Mouse (Mus musculus) monocyte, adult 2 months (primary cell): ENCODE measurements around the gene Mrpl38.

ENCODE experiments used
- DNase-seq, 2 experiments: peaks; one replicate each; pipeline ENCODE4 v3.0.0; 2022; ENCODE audit warnings: low spot score in 2 of 2, low read depth in 1 of 2

Mrpl38 gene

DNA sequence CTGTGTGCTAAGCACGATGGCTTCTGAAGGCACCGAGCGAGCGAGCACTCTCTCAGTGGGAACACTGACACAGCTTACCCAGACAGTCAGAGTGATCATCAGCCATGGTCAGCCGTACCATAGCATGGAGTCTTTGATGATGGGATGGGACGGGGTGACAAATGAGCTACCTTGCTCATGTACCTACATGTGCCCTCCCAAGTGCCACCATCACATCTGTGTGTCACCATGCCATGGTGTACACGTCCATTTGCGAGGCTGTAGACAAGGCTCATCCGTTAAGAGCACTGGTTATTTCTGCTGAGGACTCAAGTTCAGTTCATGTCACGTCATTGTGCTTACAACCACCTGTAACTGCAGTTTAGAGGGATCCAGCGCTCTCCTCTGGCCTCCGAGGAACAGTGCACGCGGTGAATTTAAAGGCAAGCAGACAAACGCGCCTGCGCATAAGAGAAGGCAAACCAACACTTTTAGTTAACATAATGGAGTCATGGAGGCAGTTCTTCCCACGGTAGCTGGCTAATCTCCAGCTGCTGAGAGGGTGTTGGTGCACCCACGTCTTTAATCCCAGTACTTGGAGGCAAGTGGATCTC lies 27.0 kb downstream of the Mrpl38 start:
- DNase-seq: no peak

DNA sequence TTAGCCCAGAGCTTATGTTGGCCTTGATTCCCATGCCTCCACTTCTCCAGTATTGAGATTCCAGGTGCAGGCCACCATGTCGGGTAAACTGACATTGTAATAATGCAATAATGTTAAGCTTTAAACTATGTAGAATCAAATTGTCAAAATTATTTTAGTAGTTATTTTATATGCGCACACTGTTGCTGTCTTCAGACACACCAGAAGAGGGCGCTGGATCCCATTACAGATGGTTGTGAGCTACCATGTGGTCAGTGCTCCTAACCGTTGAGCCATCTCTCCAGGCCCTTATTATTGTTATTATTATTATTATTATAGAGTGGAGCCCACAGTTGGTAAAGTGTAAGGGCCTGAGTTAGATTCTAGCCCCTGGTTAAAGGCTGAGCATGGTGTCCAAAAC lies 27.6 kb downstream of the Mrpl38 start:
- DNase-seq: no peak

DNA sequence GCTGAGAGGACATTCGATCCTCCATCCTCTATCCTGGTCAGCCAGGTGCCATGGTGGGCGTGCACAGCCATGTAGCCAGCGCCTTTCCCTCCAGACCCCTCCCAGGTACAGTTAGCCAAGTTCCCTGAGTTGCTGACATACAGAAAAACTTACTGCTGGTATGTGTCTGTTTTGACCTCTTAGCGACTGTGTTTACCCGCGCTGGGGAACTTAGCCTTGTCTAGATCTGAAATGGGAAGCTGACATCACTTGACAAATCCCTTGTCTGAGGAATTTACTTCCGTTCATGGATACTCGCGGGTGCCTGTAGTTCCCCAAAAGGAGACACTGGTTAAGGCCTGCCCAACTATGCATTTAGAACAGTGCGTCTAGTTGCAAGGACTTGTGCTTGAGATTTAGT lies 28.1 kb downstream of the Mrpl38 start:
- DNase-seq: peak; percentile 30 to 39

DNA sequence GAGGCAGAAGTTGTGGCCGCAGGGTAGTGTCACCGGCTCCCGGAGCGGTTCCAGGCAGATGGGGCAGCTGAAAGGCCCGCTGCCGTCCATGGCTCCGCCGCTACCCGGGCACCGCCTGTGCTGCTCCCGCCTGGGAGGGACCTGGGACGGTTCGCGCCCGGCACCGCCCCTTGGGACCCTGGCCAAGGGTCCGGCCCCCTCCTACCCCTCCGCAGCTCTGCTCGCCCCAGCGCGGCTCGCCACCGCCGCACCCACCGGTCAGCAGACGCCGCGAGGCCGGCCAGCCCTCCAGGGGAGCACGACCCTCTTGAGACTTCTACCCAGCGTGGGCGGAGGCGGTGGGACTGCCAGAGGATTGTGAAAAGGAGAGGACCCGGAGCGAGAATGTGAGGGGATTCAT lies 28.5 kb downstream of the Mrpl38 start:
- peak in 1 of 2 experiments; percentile 37 for DNase-seq

DNA sequence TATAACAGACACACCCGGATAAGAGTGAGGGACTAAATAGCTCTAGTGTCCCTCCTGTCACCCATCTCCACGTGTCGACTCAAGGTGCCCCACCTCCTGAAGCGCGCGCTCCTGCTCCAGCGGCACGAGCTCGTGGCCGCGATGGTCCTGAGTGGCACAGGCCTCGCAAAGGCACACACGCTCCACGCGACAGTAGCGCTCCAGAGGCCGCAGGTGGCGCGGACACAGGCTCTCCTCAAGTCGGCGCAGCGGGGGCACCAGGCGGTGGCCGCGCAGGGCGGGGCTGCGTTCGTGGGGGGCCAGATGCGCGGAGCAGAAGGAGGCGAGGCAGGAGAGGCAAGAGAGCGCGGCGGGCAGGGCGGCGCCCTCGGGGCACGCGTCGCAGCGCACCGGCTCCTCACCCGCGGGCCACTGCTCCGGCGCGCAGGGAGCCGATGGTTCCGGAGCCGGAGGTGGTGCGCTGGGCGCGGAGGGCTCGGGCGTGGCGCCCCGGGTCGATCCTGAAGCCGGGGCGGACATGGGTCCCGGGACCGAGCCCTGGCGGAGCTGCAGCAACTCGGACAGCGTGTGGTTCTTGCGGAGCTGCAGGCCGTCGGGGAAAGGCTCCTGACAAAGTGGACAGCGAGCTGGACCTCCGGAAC lies 29.1 kb downstream of the Mrpl38 start:
- no peak for DNase-seq

DNA sequence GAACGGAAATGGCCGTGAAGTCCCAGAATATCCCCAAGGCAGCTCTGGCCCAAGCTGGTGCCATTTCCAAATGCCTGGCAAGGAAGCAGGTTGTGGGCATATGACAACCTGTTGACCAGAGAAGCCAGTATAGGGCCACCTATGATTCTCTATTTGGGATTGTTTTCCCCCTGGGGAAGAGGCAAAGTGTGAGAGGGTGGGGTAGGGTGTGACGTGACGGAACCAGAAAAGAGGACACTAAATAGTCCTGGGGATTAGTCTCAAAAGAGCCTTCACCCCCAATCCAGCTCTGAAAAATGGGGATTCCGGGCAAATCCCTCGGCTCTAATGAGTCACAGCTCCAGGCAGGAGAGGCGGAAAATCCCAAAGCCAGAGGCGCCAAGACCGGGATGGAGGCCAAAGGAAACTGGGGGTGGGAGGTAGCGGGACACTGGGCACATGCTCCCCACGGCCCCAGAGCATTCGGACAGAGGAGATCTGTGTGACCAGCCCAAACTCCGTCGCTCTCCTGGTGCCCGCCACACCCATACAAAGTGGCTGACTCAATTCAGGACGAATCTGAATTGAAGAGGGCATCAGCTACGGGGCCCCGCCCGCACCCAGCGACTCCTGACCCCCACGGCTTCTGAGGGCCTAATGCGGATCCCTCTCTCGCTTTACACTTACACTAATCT lies 30.1 kb downstream of the Mrpl38 start:
- no peak for DNase-seq

DNA sequence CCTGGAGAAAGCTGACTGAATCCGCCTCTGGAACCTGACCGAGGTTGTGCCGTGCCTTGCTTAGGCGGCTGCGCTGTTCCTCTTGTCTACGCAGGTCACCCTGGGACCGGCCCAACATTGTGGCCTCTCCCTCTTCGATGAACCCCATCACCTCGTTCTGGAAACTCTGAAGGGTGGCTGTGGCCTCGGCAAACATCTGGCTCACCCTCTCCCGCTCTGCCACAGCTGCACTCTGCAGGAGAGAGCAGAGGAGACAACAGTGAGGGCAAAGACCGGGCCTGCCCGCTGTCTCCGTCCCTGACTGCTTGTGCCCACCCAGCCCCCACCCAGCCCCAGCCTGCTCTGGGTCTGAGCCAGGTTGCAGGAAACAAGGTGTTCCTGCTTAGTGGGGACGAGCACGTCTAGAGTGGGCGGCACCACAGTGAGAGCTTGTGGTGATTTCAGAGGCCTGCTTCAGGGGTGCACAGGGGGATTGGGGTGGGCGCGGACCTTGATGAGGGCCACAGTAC lies 30.8 kb downstream of the Mrpl38 start:
- DNase-seq: no peak

DNA sequence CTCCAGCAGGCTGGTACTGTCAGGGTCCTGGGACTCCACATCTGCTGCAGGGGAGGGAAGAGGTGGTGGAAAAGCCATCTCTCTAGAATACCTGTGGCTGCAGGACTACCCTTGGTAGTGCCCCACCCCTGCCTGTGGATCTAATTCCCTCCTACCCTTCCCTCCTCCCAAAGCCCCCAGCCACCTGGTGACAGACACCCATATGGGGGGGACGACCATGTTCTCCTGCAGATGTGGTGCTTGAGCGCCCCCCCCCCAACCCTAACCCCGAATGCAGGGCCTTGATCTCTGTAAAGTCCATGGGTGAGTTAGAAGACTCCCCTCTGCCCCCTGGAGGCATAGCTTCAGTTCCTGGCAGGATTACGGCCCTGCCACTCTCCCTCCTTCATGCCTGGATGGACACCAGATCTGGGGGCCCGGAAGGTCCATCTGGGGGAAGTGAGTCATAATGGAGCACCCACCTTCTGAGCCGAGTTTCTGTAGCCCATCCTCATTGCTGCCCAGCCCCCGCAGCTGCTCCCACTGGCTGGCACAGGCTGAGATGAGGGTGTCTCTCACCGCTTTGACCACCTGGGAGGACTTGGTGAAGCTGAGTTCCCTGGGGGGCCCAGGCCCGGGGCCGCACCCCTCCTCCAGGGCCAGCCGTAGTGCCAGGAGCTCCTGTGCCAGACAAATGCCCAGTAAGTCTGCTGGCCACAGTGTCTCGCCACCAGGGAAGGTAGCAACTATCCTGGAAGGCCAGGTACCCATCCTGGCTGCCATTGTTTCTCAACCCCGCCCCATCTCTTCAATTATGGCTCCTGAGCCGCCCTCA lies 31.5 kb downstream of the Mrpl38 start:
- no peak for DNase-seq

DNA sequence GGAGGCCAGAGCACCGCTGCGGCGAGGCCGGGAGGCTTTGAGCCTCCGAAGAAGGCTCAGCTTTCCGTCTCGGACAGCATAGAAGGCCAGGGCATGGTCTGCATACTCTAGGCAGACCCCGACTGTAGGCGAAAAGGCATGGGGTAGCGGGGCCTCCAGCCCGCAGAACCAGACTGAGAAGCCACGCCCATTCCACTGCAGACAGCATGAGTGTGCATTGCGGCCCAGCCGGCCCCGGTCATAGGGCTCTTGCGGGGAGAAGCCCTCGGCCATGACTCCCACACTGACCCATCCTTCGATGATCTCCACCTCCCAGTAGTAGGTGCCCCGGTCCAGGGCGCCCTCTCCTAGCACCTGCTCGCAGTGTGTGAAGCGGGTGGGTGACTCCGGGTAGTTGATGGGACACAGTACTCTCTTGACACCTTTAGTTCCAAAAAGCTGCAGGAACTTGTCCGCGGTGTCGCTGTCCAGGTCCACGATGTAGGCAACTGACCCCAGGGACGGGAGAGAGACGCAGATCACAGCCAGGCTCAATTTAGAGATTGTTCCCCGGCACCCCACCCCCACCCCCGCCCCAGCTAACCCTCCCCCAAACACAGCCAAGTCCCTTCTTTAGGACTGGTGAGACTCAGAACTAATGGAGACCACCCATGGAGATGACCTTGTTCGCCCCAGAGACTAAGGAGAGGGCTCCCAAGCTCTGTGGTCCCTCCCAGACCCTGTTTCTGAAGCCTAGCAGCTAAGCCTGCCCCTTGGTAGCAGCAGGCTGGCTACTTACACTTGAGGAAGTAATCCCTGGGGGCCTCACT lies 32.3 kb downstream of the Mrpl38 start:
- DNase-seq: no peak

DNA sequence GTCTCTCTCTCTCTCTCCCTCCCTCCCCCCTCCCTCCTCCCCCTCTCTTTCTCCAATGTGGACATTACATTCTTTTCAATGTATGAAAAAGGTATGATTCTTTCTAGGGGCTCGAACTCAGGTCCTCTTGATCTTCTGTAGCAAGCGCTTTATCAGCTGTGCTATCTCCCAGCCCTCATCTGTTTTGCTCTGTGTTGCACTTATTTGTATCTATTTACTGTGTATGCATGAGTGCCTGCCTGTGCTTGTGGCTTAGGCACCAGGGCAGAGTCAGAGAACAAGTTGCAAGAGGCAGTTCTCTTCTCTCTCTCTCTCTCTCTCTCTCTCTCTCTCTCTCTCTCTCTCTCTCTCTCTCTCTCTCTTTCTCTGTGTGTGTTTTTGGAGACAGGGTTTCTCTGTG lies 33.6 kb downstream of the Mrpl38 start:
- no peak for DNase-seq

DNA sequence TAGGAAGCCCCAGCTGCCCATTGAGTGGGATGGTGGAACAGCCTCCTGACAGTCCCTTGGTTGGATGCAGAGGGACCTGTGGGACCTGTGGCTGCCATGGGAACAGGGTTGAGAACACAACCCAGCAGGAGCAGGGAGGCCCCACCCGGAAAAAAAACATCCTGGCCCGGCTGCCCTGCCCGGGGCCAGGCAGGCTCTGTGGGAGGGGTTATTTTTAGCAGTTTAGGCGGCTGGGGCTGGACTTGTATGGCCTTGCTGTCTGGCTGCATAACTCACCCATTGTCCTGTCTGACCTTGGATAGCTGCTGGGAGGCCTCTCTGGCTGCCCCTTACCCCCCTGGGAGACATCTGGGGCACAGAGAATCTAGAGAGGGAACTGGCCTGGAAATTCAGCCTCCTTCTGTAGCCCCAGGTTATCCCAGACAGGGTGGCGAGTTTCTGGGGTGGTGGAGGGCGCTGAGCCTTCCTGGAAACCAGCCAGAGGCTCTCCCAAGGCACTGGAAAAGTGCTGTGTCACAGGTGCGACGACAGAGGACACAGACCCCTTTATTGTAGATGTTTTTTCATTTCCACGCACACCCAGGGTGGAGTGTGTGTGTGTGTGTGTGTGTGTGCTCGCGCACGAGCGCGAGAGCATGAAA lies 34.5 kb downstream of the Mrpl38 start:
- DNase-seq: no peak

DNA sequence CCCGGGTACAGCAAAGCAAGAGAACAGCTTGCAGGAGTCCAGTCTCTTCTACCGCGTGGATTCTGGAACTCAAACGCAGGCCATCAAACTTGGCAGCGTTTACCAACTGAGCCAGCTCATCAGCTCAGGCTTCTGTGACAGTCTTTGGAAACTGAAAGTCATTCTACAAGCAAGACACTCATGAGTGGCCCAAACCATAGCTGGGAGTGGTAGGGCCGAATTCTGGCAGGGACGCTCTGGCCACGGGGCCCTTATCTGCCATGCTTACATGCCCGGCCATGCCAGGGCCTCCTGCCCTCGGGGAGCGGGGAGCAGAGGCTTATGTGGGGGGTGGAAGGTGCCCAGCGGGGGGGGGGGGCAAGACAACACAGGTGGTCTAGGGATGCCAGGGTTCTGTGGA lies 35.1 kb downstream of the Mrpl38 start:
- no peak for DNase-seq

DNA sequence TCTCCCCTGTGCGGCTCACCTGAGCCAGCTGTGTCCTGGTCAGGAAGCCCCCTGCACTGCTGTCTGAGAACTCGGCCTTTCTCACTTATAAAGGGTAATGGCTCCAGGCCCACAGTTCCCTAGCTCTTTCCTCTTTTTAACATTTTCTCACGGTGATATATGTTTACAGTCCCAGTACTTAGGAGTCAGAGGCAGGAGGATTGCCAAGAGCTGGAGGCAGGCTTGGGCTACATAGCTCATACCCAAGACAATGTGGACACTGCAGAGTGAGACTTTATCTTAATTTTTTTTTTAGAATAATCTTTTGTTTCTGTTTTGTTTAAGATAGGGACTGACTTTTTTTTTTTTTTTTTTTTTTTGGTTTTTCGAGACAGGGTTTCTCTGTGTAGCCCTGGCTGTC lies 36.2 kb downstream of the Mrpl38 start:
- no peak for DNase-seq

DNA sequence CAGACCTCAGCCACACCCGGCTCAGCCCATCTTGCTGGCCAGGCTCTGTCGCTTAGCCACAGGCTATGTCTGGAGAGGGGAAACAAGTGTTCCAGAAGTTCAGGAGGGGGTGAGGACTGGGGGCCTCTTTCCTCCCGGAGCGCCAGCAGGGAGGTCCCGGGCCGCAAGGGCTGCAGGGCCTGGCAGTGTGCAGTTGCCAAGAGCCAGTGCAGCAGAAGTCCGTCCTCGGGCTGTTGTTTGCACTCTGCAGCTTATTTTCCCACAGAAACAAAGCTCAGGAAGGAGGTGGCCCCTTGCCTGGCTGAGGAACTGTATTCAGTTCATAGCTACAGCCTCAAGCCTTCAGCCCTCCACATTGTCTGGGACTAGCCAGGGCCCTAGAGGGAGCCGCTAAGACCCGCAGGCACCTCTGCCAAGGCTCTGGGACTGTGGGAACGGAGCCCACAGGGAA lies 36.7 kb downstream of the Mrpl38 start:
- DNase-seq: no peak

DNA sequence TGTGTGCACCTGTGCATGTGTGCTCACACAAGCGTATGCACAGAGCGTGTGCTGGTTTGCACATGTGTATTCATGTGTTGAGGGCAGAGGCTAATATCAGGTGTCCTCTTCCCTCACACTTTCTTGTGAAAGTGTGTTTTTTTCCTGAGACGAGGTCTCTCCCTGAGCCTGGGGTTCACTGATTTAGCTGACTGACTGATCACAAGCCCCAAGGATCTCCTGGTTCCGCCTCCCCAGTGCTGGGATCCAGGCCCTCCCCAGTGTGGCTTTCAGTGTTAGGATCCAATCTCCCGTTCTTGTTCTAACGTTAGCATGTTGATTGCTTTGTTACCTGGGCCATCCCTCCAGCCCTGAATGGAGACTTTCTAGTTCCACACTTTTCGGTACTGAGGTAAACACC lies 37.8 kb downstream of the Mrpl38 start:
- no peak for DNase-seq

DNA sequence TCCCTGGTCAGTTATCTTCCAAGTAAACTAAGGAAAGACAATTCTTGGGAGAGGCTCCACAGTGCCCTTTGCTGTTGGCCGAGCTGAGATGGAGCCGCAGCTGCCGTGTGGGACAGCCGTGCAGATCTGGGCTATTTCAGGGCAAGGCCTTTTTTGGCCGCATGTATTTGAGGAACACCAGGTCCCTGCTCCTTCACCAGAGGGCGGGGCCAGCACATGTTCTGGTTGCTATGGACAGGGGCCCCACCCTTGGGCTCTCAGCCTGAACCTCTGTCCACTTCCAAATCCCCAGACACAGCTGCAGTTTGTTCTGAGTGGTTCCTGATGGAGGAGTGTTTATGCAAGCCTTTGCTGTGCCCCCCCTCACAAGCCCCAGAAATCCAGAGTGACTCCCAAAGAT lies 38.3 kb downstream of the Mrpl38 start:
- no peak for DNase-seq

DNA sequence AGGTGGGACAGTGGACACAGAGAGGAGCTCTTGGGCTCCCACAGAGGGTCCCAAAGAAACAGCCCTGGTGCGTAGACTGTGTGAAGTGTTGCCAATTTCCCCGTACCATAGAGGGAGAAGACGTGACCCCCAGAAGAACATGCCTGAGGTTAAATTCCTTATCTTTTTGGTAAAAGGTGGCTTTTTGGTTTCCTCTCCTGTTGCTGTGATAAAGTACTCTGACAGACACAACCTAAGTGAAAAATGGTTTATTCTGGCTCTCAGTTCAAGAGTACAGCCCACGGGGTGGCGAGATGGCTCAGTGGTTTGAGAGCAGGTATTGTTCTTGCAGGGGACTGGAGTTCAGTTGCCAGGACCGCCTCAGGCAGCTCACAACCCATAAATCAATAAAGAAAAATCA lies 39.2 kb downstream of the Mrpl38 start:
- DNase-seq: no peak

DNA sequence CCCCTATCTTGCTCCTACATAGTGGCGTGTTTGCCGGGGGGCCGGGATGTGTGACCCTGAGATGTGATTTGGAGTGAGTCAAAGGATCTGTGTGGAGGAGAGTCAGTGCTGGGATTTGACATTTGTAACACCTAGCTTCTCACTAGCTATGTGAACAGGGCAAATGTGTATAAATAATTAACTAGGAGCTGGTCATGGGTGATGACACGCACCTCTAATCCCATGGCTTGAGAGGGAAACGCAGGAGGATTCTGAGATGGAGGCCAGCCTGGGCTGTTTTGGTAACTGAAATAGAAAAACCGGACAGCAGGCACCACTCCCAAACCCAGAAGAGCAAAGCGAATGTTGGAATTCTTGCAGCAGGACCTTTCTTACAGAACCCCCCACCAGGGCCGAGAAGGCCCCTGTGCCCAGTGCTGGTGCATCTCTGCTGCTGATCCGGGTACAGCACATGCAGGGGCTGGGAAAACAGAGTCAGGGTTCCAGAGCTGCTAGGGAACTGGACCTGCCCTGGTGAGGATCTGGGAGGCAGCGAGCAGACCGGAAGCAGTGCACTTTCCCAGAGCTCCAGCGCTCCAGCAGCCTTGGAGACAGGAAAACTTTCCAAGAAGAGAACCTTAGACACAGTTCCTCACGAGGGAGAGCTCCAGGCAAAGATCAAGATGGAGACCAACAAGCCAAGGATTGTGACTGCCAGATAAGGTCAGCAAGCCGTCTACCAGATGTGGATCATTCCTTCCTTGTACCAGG lies 39.8 kb downstream of the Mrpl38 start:
- DNase-seq: no peak
